Mouse (Mus musculus): Measurements from ENCODE around the gene Jam3.
"Not testable (repeated sequence)": the region's sequence is repeated elsewhere in the genome, so short reads cannot be mapped to it uniquely, and the experiment has no call there.

Gene Jam3

GRCm38 (mm10) chr9:27166981-27167380 lies 11.8 kb upstream of the Jam3 start:
- no peak for DNase-seq

GRCm38 (mm10) chr9:27165596-27165995 lies 10.4 kb upstream of the Jam3 start:
- DNase-seq = no peak

- DNase-seq = no peak
Measured at GRCm38 (mm10) chr9:27164957-27165356, 9.7 kb upstream of the Jam3 start.

GRCm38 (mm10) chr9:27163661-27164060 lies 8.4 kb upstream of the Jam3 start:
- not testable (repeated sequence) for DNase-seq

GRCm38 (mm10) chr9:27153861-27154260 lies 1.4 kb downstream of the Jam3 start:
- no peak for DNase-seq

GRCm38 (mm10) chr9:27149836-27150235 lies 5.4 kb downstream of the Jam3 start:
- DNase-seq = no peak

GRCm38 (mm10) chr9:27148631-27149471 lies 6.4 kb downstream of the Jam3 start:
- peak; percentile 18 to 26 for DNase-seq

GRCm38 (mm10) chr9:27147946-27148345 lies 7.3 kb downstream of the Jam3 start:
- DNase-seq = no peak

- no peak for DNase-seq
Measured at GRCm38 (mm10) chr9:27146826-27147225, 8.4 kb downstream of the Jam3 start.

GRCm38 (mm10) chr9:27144996-27145395 lies 10.2 kb downstream of the Jam3 start:
- DNase-seq = no peak

GRCm38 (mm10) chr9:27144271-27144840 lies 10.9 kb downstream of the Jam3 start:
- no peak for DNase-seq

- no peak for DNase-seq
Measured at GRCm38 (mm10) chr9:27140432-27141065, 14.7 kb downstream of the Jam3 start.

GRCm38 (mm10) chr9:27136651-27137050 lies 18.6 kb downstream of the Jam3 start:
- DNase-seq = no peak

- no peak for DNase-seq
Measured at GRCm38 (mm10) chr9:27135372-27135771, 19.8 kb downstream of the Jam3 start.

- peak; percentile 67 to 78 for DNase-seq
Measured at GRCm38 (mm10) chr9:27134410-27134809, 20.8 kb downstream of the Jam3 start.

- DNase-seq = no peak
Measured at GRCm38 (mm10) chr9:27128629-27129028, 26.6 kb downstream of the Jam3 start.

- no peak for DNase-seq
Measured at GRCm38 (mm10) chr9:27126543-27126942, 28.7 kb downstream of the Jam3 start.

- DNase-seq = no peak
Measured at GRCm38 (mm10) chr9:27125450-27125849, 29.8 kb downstream of the Jam3 start.

GRCm38 (mm10) chr9:27123947-27124346 lies 31.3 kb downstream of the Jam3 start:
- no peak for DNase-seq

GRCm38 (mm10) chr9:27122963-27123362 lies 32.3 kb downstream of the Jam3 start:
- DNase-seq = no peak

- no peak for DNase-seq
Measured at GRCm38 (mm10) chr9:27122076-27122475, 33.1 kb downstream of the Jam3 start.

- DNase-seq = no peak
Measured at GRCm38 (mm10) chr9:27121254-27121653, 34.0 kb downstream of the Jam3 start.

GRCm38 (mm10) chr9:27111756-27112155 lies 43.5 kb downstream of the Jam3 start:
- DNase-seq = no peak

- no peak for DNase-seq
Measured at GRCm38 (mm10) chr9:27110681-27111080, 44.5 kb downstream of the Jam3 start.
